Mouse (Mus musculus) heart, adult 2 months (tissue): ENCODE results near the gene Parg. TPM values are rescaled to one million over a fixed set of nuclear protein-coding genes. Genes with fewer than 3 reads are reported as not detected.
"Not testable (repeated sequence)": the region's sequence is repeated elsewhere in the genome, so short reads cannot be mapped to it uniquely, and the experiment has no call there.

Experiments used
- DNase-seq, 2 experiments: peaks; one replicate each; pipeline ENCODE4 v3.0.0; 2021
- H3K27ac ChIP-seq: fragments of 200-600 bp; 2 replicates; pipeline ENCODE4 v1.8.1; 2022
- H3K27me3 ChIP-seq: fragments of 200-500 bp; 2 replicates; pipeline ENCODE4 v1.6.1; 2012; ENCODE audit warnings: mild to moderate bottlenecking, low read length, inconsistent platforms, mixed read lengths; ENCODE audit not compliant: control insufficient read depth, insufficient read depth
- H3K36me3 ChIP-seq: fragments of 200-500 bp; 2 replicates; pipeline ENCODE4 v1.6.1; 2012; ENCODE audit warnings: low read length, inconsistent platforms; ENCODE audit not compliant: control insufficient read depth, insufficient read depth
- H3K4me1 ChIP-seq: fragments of 200-500 bp; 2 replicates; pipeline ENCODE4 v1.6.1; 2011; ENCODE audit warnings: low read length; ENCODE audit not compliant: control insufficient read depth, insufficient read depth
- H3K4me3 ChIP-seq: fragments of 200-600 bp; 2 replicates; pipeline ENCODE4 v1.8.1; 2022
- H3K79me2 ChIP-seq: fragments of 200-500 bp; replicated peaks from 2 replicates; pipeline ENCODE4 v1.6.1; 2012; ENCODE audit warnings: mild to moderate bottlenecking, inconsistent platforms, low read length, moderate library complexity, mixed read lengths; ENCODE audit not compliant: control insufficient read depth, insufficient read depth
- H3K9ac ChIP-seq: fragments of 200-500 bp; 2 replicates; pipeline ENCODE4 v1.6.1; 2012; ENCODE audit warnings: low read depth, mild to moderate bottlenecking, control low read depth, inconsistent platforms, low read length, mixed read lengths
- CTCF ChIP-seq: fragments of 200-600 bp; IDR thresholded peaks from 2 replicates; pipeline ENCODE4 v1.8.1; 2022; ENCODE audit warnings: antibody characterized with exemption, mild to moderate bottlenecking, moderate library complexity
- EP300 ChIP-seq: fragments of 200-500 bp; IDR thresholded peaks from 2 replicates; pipeline ENCODE4 v1.6.1; 2011; ENCODE audit warnings: low read depth, low read length, control low read depth; ENCODE audit not compliant: insufficient read depth
- POLR2A ChIP-seq: fragments of 200-500 bp; IDR thresholded peaks from 2 replicates; pipeline ENCODE4 v1.6.1; 2011; ENCODE audit warnings: mild to moderate bottlenecking, low read depth, low read length, control low read depth; ENCODE audit not compliant: insufficient read depth
- WGBS: fragments of 180-500 bp; shearing (Covaris S2); methylation state at CpG from one replicate; pipeline ENCODE4 v1.1.7; 2018; 5-methylcytosine and 5-hydroxymethylcytosine counted together
- intact Hi-C: fragments of 180-260 bp; cut with DNase I; formaldehyde crosslinking; loops from one replicate; pipeline ENCODE4 v1.15.1; 2025
- polyA plus RNA-seq: library from polyadenylated mRNA; depleted of rRNA; stranded (reverse); fragments of >200 nt; gene quantifications from 2 replicates; pipeline ENCODE4 v1.2.3, GENCODE M21; 2012
- total RNA-seq, 2 experiments: library from RNA; stranded (reverse); gene quantifications; 2 replicates each; pipeline ENCODE4 v1.2.3; 2021

Gene Parg
- total and polyA plus RNA-seq, 3 experiments, result 3.7 to 21.2 (median 20.0) TPM

DNA sequence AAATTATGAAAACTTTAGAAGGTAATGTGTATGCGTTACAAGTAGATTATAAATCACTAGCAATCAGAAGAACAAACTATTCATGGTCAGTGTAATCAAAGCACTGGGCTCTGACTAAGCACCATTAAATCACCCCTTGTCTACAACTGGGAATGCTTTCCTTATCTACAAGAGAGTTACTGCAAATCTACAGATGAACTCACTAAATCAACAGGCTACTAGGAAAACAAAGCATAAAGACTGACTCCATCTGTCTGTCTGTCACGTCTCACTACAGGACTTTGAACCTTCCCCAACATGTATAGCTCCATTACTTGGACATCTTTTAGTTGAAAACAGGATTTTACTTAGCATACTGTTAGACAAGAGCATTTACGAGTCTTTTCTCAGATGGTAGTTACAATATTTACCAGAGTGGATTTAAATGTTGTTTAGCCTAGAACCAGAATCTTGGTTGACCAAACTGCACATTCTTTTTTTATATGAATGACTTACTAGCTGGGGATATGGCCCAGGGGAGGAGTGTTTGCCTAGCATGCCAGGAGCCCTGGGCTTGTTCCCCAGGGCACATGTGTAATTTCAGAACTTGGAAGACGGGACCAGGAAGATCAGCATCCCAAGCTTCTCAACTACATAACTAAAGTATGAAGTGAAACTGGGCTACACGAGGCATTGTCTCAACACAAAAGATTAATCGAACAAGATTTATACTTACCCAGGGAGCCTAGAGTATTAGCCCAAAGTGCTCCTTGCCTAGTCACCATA, 10.9 kb upstream of the Parg start:
- TF ChIP-seq EP300 (no peak), CTCF (no peak), POLR2A (no peak)
- peaks cover 11% of the 10 kb centered on the region for H3K36me3 ChIP-seq

GRCm38 (mm10) chr14:32191926-32192325, 9.8 kb upstream of the Parg start:
- intact Hi-C loops, result loop anchor here (2.0 to 10.0 kb wide), 3 partner anchors 69 to 537 kb away; no protein-coding TSS in a partner anchor

More for the DNA sequence above, 10.9 kb upstream of the Parg start:
- no peak for DNase-seq
- peaks cover 1% of the 10 kb centered on the region; the same call in 1 of the 2 replicates for H3K4me1 ChIP-seq
- intact Hi-C loops, result loop anchor here (10.0 kb wide), 2 partner anchors 396 to 536 kb away; no protein-coding TSS in a partner anchor
- 63% methylated on average over 6 of the region's 6 CpGs for WGBS
- no peak overlapping the region for H3K27ac ChIP-seq
- no peak overlapping the region for H3K9ac ChIP-seq
- H3K79me2 ChIP-seq, result no peaks in the 10 kb centered on the region
- no peaks in the 10 kb centered on the region for H3K27me3 ChIP-seq
- no peak overlapping the region for H3K4me3 ChIP-seq

DNA sequence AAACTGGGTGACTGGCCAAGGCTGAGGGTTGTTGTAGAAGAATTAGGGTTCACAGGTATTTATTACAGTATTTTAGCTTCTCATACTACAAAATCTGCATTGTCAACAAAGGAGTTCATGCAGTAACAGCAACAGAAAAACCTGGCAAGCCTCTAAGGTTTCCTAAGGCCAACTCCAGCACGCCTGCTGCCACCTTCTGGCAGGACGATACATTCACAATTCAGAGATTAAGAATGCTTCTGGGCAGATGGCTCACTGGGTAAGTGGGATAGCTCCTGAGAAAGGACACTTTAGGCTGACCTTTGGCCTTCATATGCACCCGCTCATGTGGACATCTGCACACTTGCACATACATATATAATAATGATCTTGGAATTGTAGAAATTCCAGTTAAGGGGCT, 9.3 kb upstream of the Parg start:
- intact Hi-C loops, result loop anchor here (2.0 to 10.0 kb wide), 3 partner anchors 70 to 538 kb away; no protein-coding TSS in a partner anchor
- peaks cover 14% of the 10 kb centered on the region for H3K36me3 ChIP-seq
- H3K27me3 ChIP-seq, result no peaks in the 10 kb centered on the region
- no peak overlapping the region for H3K4me3 ChIP-seq
- WGBS, result 18% methylated on average over 3 of the region's 3 CpGs
- 0 out of 2 replicates have a peak, but pooled peaks cover under 1% of the 10 kb centered on the region for H3K79me2 ChIP-seq
- H3K27ac ChIP-seq, result no peak overlapping the region
- no peak overlapping the region for H3K9ac ChIP-seq
- DNase-seq, result peak; percentile 39 to 64
- TF ChIP-seq POLR2A, result no peak
- peak; percentile 78; the same call in 1 of the 2 replicates for TF ChIP-seq EP300
- TF ChIP-seq CTCF, result peak; percentile 84
- peaks cover 1% of the 10 kb centered on the region; the same call in 1 of the 2 replicates for H3K4me1 ChIP-seq

More at GRCm38 (mm10) chr14:32191926-32192325, 9.8 kb upstream of the Parg start:
- 57% methylated on average over 5 of the region's 5 CpGs for WGBS
- H3K4me1 ChIP-seq, result peaks cover 1% of the 10 kb centered on the region; the same call in 1 of the 2 replicates
- H3K27ac ChIP-seq, result no peak overlapping the region
- no peaks in the 10 kb centered on the region for H3K79me2 ChIP-seq
- H3K27me3 ChIP-seq, result no peaks in the 10 kb centered on the region
- TF ChIP-seq EP300, result no peak
- no peak for DNase-seq
- no peak overlapping the region for H3K4me3 ChIP-seq
- H3K9ac ChIP-seq, result no peak overlapping the region
- peaks cover 14% of the 10 kb centered on the region for H3K36me3 ChIP-seq

- TF ChIP-seq CTCF, result 0 out of 2 replicates have a peak, but pooled peaks have one; percentile 9
- H3K4me1 ChIP-seq, H3K27ac ChIP-seq, H3K79me2 ChIP-seq, DNase-seq, H3K27me3 ChIP-seq, H3K9ac ChIP-seq, H3K4me3 ChIP-seq: not testable (repeated sequence)
- intact Hi-C loops, result loop anchor here (2.0 to 10.0 kb wide), 3 partner anchors 71 to 539 kb away; no protein-coding TSS in a partner anchor
- WGBS, result 69% methylated on average over 5 of the region's 5 CpGs
- H3K36me3 ChIP-seq, result peaks cover 11% of the 10 kb centered on the region
Measured at GRCm38 (mm10) chr14:32193557-32193956, 8.2 kb upstream of the Parg start.

- peaks cover 9% of the 10 kb centered on the region for H3K4me1 ChIP-seq
- no peak for DNase-seq
- peak overlapping the region; percentile 69 for H3K27ac ChIP-seq
- under 1% methylated on average over 26 of the region's 26 CpGs for WGBS
- H3K27me3 ChIP-seq, result no peaks in the 10 kb centered on the region
- TF ChIP-seq POLR2A (0 out of 2 replicates have a peak, but pooled peaks have one; percentile 12), EP300 (no peak), CTCF (no peak)
- H3K79me2 ChIP-seq, result peaks cover 13% of the 10 kb centered on the region
- H3K9ac ChIP-seq, result peak overlapping the region; percentile 70
- H3K4me3 ChIP-seq, result peak overlapping the region; percentile 89
- peaks cover 14% of the 10 kb centered on the region for H3K36me3 ChIP-seq
- intact Hi-C loops, result loop anchor here (2.0 kb wide), 1 partner anchor 43 kb away; the partner anchor contains the start of gene Ncoa4
Measured at GRCm38 (mm10) chr14:32201354-32201753, 395 bp upstream of the Parg start.

DNA sequence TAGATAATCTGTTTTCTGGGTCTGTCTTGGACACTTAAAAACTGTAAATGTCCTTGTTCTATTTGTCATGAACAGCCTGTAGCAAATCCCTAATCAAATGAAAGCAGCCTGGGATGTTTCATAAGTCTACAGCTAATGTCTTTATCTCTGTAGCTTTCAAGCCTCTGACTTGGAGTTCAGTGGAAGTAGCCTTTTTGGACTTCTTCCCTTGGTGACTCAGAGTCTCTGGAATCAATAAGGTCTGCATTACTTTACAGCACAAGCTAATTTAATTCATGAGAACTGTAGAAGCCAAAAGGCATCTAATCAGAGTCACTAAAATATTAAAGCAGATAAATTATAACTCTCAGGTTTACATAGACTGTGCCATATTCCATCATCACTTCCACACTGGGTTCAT, 24.9 kb downstream of the Parg start:
- intact Hi-C loops, result no loop called here

More for the DNA sequence above, 24.9 kb downstream of the Parg start:
- no peaks in the 10 kb centered on the region for H3K27me3 ChIP-seq
- DNase-seq, result no peak
- H3K79me2 ChIP-seq, result no peaks in the 10 kb centered on the region
- no peaks in the 10 kb centered on the region for H3K4me1 ChIP-seq
- H3K27ac ChIP-seq, result no peak overlapping the region
- TF ChIP-seq CTCF (no peak), EP300 (no peak), POLR2A (no peak)
- H3K36me3 ChIP-seq, result no peaks in the 10 kb centered on the region
- H3K4me3 ChIP-seq, result no peak overlapping the region
- no peak overlapping the region for H3K9ac ChIP-seq
